Mouse (Mus musculus) stomach, postnatal 0 days (tissue): ENCODE data around the gene Sh3glb2. TPM values are rescaled to one million over a fixed set of nuclear protein-coding genes. Genes with fewer than 3 reads are reported as not detected.
A peak's percentile ranks its signal among the peaks of the same experiment; 100 is the strongest.

Experiments
- ATAC-seq: fragments of 200-750 bp; cut with Nextera tagmentation; 2 replicates; pipeline ENCODE4 v1.8.0; 2017; ENCODE audit not compliant: low FRiP score, low TSS enrichment
- DNase-seq: peaks from one replicate; pipeline ENCODE4 v3.0.0-alpha.2; 2016; ENCODE audit warnings: low spot score
- H3K27ac ChIP-seq: fragments of 300-500 bp; sonication (generic); replicated peaks from 2 replicates; pipeline ENCODE4 v1.5.1; 2014; ENCODE audit warnings: mild to moderate bottlenecking, control low read depth
- H3K27me3 ChIP-seq: fragments of 300-500 bp; sonication (generic); 2 replicates; pipeline ENCODE4 v1.6.1; 2014; ENCODE audit warnings: low read length; ENCODE audit not compliant: control insufficient read depth, insufficient read depth
- H3K36me3 ChIP-seq: fragments of 300-500 bp; sonication (generic); 2 replicates; pipeline ENCODE4 v1.6.1; 2014; ENCODE audit warnings: low read length, mixed read lengths; ENCODE audit not compliant: control insufficient read depth, insufficient read depth
- H3K4me1 ChIP-seq: fragments of 300-500 bp; sonication (generic); replicated peaks from 2 replicates; pipeline ENCODE4 v1.6.1; 2014; ENCODE audit warnings: antibody characterized with exemption; ENCODE audit not compliant: control insufficient read depth, insufficient read depth
- H3K4me2 ChIP-seq: fragments of 300-500 bp; sonication (generic); replicated peaks from 2 replicates; pipeline ENCODE4 v1.6.1; 2014; ENCODE audit warnings: low read depth, mild to moderate bottlenecking, control low read depth, moderate library complexity
- H3K4me3 ChIP-seq: fragments of 300-500 bp; sonication (generic); 2 replicates; pipeline ENCODE4 v1.5.1; 2014; ENCODE audit warnings: low read depth, low read length, control low read depth
- H3K9ac ChIP-seq: fragments of 300-500 bp; sonication (generic); 2 replicates; pipeline ENCODE4 v1.6.1; 2014; ENCODE audit warnings: mild to moderate bottlenecking, low read length, control low read depth, mixed read lengths
- H3K9me3 ChIP-seq: fragments of 300-500 bp; sonication (generic); 2 replicates; pipeline ENCODE4 v1.6.1; 2016; ENCODE audit warnings: low read length; ENCODE audit not compliant: control insufficient read depth
- CTCF ChIP-seq: IDR thresholded peaks from 2 replicates; pipeline ENCODE4 v1.5.1; 2016; ENCODE audit warnings: antibody characterized with exemption, low read depth, mild to moderate bottlenecking, moderate library complexity
- EP300 ChIP-seq: optimal IDR thresholded peaks from 2 replicates; pipeline ENCODE3; 2016; ENCODE audit warnings: antibody characterized with exemption
- WGBS: fragments of 180-500 bp; shearing (Covaris S2); extraction: QIAGEN DNeasy Blood & Tissue Kit; methylation state at CpG from one replicate; pipeline ENCODE4 v1.1.7; 2014; 5-methylcytosine and 5-hydroxymethylcytosine counted together
- polyA plus RNA-seq: library from polyadenylated mRNA; unstranded; fragments of >200 nt; fragmentation: Nextera tagmentation; extraction: Ambion mirVana; gene quantifications from 2 replicates; pipeline ENCODE4 v1.2.1, GENCODE M21; 2015

Gene Sh3glb2
- polyA plus RNA-seq, 1 experiment from 2014 or later: 84.9 TPM

GRCm38 (mm10) chr2:30379307-30379706, 20.2 kb upstream of the Sh3glb2 start:
- no peaks in the 10 kb centered on the region for H3K9me3 ChIP-seq
- no peaks in the 10 kb centered on the region for H3K27me3 ChIP-seq
- 66% methylated on average over 7 of the region's 7 CpGs for WGBS
- H3K36me3 ChIP-seq: peaks cover 22% of the 10 kb centered on the region
- no peak overlapping the region for H3K4me2 ChIP-seq
- ATAC-seq (no peak), DNase-seq (no peak)
- no peak overlapping the region for H3K9ac ChIP-seq
- no peaks in the 10 kb centered on the region for H3K4me1 ChIP-seq
- no peak overlapping the region for H3K4me3 ChIP-seq
- H3K27ac ChIP-seq: no peak overlapping the region
- TF ChIP-seq CTCF (no peak), EP300 (no peak)

GRCm38 (mm10) chr2:30377721-30378120, 18.6 kb upstream of the Sh3glb2 start:
- TF ChIP-seq CTCF (no peak), EP300 (no peak)
- no peak overlapping the region for H3K4me3 ChIP-seq
- 82% methylated on average over 5 of the region's 5 CpGs for WGBS
- H3K27ac ChIP-seq: no peak overlapping the region
- peaks cover 24% of the 10 kb centered on the region for H3K36me3 ChIP-seq
- H3K4me2 ChIP-seq: no peak overlapping the region
- no peak overlapping the region for H3K9ac ChIP-seq
- ATAC-seq: peak; percentile 13; the same call in 1 of the 2 replicates
- no peaks in the 10 kb centered on the region for H3K4me1 ChIP-seq
- DNase-seq: no peak
- H3K9me3 ChIP-seq: no peaks in the 10 kb centered on the region
- H3K27me3 ChIP-seq: no peaks in the 10 kb centered on the region

GRCm38 (mm10) chr2:30375893-30376292, 16.8 kb upstream of the Sh3glb2 start:
- H3K36me3 ChIP-seq: peaks cover 26% of the 10 kb centered on the region
- H3K27me3 ChIP-seq: no peaks in the 10 kb centered on the region

GRCm38 (mm10) chr2:30372726-30373125, 13.6 kb upstream of the Sh3glb2 start:
- ATAC-seq: no peak
- Histone ChIP-seq H3K9me3 (no peaks in the 10 kb centered on the region), H3K36me3 (peaks cover 32% of the 10 kb centered on the region), H3K4me2 (no peak overlapping the region), H3K4me1 (no peaks in the 10 kb centered on the region), H3K9ac (no peak overlapping the region), H3K4me3 (no peak overlapping the region), H3K27ac (no peak overlapping the region), H3K27me3 (no peaks in the 10 kb centered on the region)
- WGBS: 96% methylated on average over 5 of the region's 5 CpGs
- DNase-seq: no peak
- TF ChIP-seq EP300: no peak
- no peak for TF ChIP-seq CTCF

More at GRCm38 (mm10) chr2:30375893-30376292, 16.8 kb upstream of the Sh3glb2 start:
- Histone ChIP-seq H3K9ac (no peak overlapping the region), H3K4me3 (no peak overlapping the region), H3K4me1 (no peaks in the 10 kb centered on the region), H3K4me2 (no peak overlapping the region), H3K27ac (no peak overlapping the region), H3K9me3 (no peaks in the 10 kb centered on the region)
- TF ChIP-seq CTCF (no peak), EP300 (no peak)
- 92% methylated on average over 10 of the region's 10 CpGs for WGBS
- ATAC-seq (no peak), DNase-seq (no peak)

GRCm38 (mm10) chr2:30371544-30371943, 12.4 kb upstream of the Sh3glb2 start:
- Histone ChIP-seq H3K27me3 (no peaks in the 10 kb centered on the region), H3K27ac (no peak overlapping the region), H3K4me3 (no peak overlapping the region), H3K9ac (no peak overlapping the region), H3K4me2 (no peak overlapping the region), H3K9me3 (no peaks in the 10 kb centered on the region), H3K4me1 (no peaks in the 10 kb centered on the region), H3K36me3 (peaks cover 31% of the 10 kb centered on the region)
- ATAC-seq (no peak), DNase-seq (no peak)
- TF ChIP-seq EP300: no peak
- TF ChIP-seq CTCF: no peak
- WGBS: 94% methylated on average over 8 of the region's 8 CpGs

GRCm38 (mm10) chr2:30366203-30366602, 7.1 kb upstream of the Sh3glb2 start:
- no peak overlapping the region; the same call in 1 of the 2 replicates for H3K27ac ChIP-seq
- H3K9ac ChIP-seq: no peak overlapping the region
- H3K4me3 ChIP-seq: no peak overlapping the region
- H3K36me3 ChIP-seq: peaks cover 12% of the 10 kb centered on the region
- H3K9me3 ChIP-seq: no peaks in the 10 kb centered on the region
- H3K4me2 ChIP-seq: no peak overlapping the region
- no peak for TF ChIP-seq EP300
- no peak for TF ChIP-seq CTCF
- 61% methylated on average over 5 of the region's 5 CpGs for WGBS
- DNase-seq: no peak
- H3K4me1 ChIP-seq: 0 out of 2 replicates have a peak, but pooled peaks cover 5% of the 10 kb centered on the region
- no peak for ATAC-seq
- H3K27me3 ChIP-seq: no peaks in the 10 kb centered on the region
